Mouse (Mus musculus) spleen, adult 2 months (tissue): ENCODE data around the gene Cdkl2.

Source experiments
- CTCF ChIP-seq: fragments of 200-500 bp; IDR thresholded peaks from 2 replicates; pipeline ENCODE4 v1.5.1; 2011; ENCODE audit warnings: mild to moderate bottlenecking, inconsistent platforms; ENCODE audit not compliant: insufficient read depth, insufficient read length, insufficient replicate concordance; ENCODE audit errors: extremely low read depth
- POLR2A ChIP-seq: fragments of 200-500 bp; IDR thresholded peaks from 2 replicates; pipeline ENCODE4 v1.6.1; 2011; ENCODE audit warnings: low read depth, low read length, inconsistent platforms

- TF ChIP-seq CTCF (no peak), POLR2A (no peak)
These were observed 37.6 kb upstream of the Cdkl2 start for GRCm38 (mm10) chr5:92081326-92081725.
